Mouse (Mus musculus): ENCODE data around the gene Spata13.

DNA sequence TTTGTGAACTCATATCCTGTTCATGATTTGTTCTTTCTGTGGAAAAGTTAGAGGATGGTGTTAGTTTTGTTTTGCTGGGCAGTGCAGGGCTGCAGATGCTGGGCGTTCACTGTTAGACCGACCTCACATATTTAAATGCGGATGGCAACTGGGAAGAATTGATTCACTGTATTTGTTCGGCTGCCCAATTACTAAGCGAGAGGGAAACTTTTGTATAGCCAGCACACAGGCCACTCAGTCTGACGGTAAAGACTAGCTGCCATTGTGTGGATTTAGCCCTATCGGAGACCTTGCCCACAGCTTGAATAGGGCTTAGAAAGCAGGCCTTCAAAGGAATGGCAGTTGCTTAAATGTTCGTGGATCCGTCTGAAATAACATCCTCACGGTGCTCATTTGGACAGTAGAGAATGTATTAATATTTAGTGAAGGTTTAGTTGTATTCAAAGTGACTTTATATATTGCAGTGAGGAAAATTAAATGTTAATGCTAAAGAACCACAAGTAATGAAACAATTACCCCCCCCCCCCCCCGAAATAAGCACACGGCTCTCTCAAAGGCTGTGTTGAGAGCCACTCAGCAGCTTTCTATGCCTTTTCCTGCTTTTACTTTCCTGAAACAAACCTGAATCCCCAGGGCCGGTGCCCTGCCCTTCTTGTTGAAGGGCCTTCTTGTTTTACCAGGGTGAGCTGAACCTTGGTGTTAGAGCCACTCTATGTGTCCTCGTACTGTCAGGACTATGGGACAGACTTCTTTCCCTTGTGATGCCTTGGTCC is 9.5 kb downstream of the Spata13 start:
- no peak for TF ChIP-seq CTCF (IDR thresholded peaks at IDR 0.05; ENCODE audit: low read depth, low read length)
- no peak for TF ChIP-seq POLR2AphosphoS5 (IDR thresholded peaks at IDR 0.05; ENCODE audit: insufficient replicate concordance, low read depth, low read length)
- no peak for TF ChIP-seq GATA2 (IDR thresholded peaks at IDR 0.05; ENCODE audit: borderline replicate concordance, low read depth, low read length)
- no peak for TF ChIP-seq GATA1 (IDR thresholded peaks at IDR 0.05; ENCODE audit: borderline replicate concordance, low read length)
